Mouse (Mus musculus) right cerebral cortex, postnatal 25 days (tissue): ENCODE data around the gene Scamp4.
A peak's percentile ranks its signal among the peaks of the same experiment; 100 is the strongest.
"Not testable (repeated sequence)": the region's sequence is repeated elsewhere in the genome, so short reads cannot be mapped to it uniquely, and the experiment has no call there.

ENCODE experiments used
- DNase-seq: peaks from one replicate; pipeline ENCODE4 v3.0.0; 2022

Gene Scamp4

GRCm38 (mm10) chr10:80611905-80612304 is 9.2 kb downstream of the Scamp4 start:
- no peak for DNase-seq

DNA sequence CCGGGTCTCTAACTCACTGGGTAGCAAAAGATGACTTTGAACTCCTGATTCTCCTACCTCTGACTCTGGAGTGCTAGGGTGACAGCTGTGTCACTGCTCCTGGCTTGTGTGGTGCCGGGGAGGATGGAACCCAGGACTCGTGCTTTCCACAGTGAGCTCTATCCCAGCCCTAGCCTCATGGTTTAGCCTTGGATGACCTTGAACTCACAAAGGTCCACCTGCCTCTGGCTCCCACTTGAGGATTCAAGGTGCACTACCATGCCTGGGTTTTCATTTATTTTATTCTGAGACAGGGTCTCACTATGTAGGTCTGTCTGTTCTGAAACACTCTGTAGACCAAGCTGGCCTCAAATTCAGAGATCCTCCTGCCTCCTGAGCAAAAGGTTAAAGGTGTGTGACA is 11.1 kb downstream of the Scamp4 start:
- no peak for DNase-seq

GRCm38 (mm10) chr10:80614351-80614750 is 11.7 kb downstream of the Scamp4 start:
- DNase-seq = no peak

GRCm38 (mm10) chr10:80618181-80618580 is 15.5 kb downstream of the Scamp4 start:
- no peak for DNase-seq

- no peak for DNase-seq
Observed at GRCm38 (mm10) chr10:80619465-80620244, 17.0 kb downstream of the Scamp4 start.

GRCm38 (mm10) chr10:80620365-80620764 is 17.7 kb downstream of the Scamp4 start:
- DNase-seq = no peak

DNA sequence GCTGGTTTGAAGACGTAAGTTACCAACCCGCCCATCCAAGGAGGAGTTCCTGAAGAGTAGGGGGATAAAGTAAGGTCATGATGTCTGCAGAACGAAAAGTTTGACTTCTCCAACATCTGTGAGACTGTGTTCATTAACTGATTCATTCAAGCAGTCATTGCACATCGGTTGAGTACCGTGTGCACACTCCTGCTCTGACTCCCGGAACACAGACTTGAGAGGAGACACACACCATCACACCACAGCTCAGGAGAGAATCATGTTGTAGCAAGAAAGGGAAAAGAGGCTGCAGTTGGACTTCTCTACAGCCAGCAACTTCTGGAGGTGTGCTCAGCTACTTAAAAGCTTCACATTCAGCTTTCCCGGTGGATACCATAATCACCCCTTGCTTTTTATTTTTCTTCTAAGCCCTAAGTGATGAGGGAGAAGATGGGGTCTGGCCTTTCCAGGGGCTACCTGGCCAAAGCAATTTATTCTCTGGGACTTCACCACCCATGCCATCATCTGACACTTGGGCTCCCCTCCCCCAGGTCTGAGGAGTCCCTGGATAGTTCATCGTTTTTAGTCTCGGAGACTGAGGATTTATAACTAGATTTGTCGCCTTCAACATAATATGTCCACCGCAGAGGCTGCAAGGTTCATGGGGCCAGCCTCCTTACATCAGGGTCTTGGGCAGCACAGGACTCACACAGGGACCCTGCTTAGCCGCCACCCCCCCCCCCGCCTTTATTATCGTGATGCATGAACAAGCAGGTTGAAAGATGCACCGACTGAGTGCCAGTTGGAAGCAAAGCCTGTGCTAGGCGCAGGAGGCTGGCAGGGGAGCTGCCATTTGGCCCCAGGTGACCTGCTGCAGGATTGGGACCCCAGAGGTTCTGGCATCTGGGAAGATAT is 18.4 kb downstream of the Scamp4 start:
- no peak for DNase-seq

DNA sequence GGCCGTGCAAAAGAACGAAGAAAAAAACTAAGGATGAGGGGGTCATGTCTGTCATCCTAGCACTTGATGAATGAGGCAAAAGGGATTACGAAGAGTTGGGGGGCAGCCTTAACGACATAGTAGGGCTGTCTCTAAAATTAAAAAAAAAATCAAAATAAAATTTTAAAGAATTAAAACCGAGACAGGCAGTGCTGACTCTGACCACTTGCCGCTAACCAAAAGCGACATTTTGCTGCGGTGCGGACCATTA is 18.9 kb downstream of the Scamp4 start:
- no peak for DNase-seq

DNA sequence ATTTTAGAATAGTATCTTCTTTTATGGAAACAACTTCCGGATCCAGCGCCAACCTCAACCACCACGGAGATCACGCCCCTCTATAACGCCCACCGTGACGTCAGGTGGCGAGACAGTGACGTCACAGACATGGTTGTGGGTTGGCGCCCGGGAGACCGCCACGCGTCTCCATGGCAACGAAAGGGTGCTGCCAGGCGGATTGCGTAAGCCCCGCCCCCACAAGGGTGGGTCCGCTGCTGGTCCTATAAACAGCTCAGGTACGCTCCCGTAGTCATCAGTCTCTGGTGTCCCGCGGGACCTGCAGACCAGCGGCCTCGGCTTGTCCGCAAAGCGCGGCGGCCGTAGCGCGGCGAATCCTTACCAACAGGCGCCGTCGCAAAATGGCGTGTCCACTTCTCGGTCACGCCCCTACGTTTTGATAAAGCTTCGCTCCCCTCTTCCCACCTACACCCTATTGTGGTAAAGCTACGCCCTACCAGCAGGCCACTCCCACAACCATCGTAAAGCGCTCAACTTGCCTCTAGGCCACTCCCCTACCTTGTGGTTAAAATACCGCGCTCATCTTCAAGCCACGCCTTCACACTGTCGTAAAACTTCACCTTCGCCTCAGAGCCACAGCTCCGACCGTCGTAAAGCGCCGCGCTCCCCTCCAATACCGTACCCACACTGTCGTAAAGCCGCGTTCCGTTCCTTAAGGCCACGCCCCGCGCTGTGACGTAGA is 19.4 kb downstream of the Scamp4 start:
- DNase-seq = peak; percentile 99

DNA sequence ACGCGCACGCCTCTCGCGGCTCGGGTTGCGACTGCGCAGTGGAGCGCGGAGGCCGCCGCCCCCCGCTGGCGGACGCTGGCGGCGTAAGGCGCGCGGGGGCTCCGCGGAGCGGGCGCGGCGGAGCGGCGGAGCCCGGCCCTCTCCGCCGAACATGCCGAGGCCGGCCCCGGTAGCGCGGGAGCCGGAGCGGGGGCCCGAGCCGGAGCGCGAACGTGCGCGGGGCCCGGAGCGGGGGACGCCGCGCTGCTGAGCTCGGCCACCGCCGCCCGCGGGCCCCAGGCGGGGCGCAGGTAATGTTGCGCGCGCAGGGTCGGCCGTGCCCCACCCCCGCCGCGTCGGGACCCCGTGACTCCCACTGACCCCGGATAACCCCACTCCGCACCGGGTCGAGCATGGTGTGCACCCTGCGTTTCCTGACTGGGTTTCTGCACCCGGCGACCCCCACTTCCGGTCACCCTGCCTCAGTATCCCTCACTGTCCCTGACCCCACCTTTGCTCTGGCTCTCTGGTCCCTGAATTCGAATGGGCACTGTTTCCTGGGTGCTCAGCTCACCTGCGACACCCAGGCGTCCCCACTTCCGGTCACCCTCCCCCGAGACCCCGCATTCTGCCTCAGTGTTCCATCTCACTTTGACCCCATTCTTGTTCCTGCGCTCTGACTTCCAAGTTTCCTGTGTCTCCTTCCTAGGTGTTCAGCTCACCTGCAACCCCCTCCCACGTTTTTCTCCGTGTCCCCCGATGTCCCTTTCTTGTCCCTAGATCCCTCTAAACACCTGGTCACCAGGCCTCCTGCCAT is 20.2 kb downstream of the Scamp4 start, which contains the start of gene Csnk1g2:
Gene Csnk1g2, plus strand, starts transcription at position 178 of the 796 bp plus-strand sequence.
- DNase-seq = no peak

DNA sequence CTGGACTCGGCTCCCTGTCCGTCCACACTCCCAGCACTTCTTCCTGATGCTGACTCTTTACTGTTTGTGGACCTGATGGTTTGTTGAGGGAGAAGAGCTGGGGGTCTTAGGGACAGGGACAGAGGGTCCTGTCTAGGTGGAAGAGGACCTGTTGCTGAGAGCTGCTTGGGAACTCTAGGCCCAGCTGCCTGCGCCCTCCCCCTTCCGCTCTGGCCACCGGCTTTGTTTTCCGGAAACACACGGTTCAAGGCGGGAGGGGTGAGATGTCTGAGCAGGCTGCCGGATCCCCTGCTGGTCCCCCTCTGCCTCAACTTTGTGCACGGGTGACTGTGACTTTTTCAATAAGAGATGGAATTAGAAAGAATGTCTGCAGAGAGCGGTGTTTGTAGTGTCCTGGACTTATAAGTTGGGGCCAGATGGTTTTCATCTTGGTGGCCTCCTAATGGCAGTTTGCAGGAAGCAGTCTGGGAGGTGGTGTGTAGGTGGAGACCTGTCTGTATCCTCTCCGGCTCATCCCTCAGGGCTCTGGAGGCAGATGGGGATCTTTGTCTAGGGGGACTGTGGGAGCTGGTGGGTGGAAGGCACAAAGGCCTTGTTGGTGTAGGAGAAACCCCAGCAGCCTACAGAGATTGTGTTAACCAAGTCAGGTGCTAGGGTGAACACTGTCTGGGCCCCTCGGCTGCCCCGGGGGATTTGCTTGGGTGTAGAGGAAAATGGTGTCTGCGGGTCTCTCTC is 21.0 kb downstream of the Scamp4 start:
- no peak for DNase-seq

GRCm38 (mm10) chr10:80625764-80626163 is 23.1 kb downstream of the Scamp4 start:
- no peak for DNase-seq

DNA sequence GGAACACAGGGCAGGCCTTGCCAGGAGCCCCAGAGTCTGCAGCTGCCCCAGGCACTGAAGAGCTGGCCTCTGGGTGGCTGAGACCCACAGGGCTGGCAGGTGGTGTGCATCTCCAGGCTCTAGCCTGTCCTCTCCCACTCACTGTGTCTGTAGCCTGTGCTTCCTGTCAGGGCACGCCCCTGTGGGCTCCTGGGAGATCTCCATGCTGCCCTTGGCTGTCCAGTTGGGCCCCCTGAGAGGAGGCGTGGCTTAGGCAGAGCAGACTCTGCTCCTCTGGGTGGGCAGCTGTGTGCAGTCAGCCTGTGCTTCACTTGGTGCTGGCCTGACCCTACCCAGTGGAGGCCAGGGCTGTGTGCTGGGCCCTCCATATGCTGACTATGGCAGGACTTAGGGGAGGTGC is 25.0 kb downstream of the Scamp4 start:
- DNase-seq = no peak

DNA sequence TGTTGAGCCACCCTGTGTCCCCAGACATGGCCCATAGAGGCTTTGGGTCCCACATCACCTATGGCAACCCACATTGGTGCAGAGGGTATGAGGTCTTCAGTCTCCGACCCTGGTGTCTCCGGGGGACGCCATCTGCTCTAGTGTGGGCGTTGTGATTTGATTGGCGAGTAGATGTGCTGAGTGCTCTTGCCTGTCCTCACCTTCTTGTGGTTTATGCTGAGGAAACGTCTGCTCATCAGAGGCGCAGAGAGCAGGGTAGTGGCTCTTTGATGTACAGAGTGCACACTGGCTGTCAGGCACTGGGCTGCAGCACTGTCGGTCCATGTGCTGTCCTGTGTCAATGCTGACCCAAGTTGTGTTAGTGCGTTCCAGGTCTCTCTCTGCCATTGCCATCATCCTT is 26.3 kb downstream of the Scamp4 start:
- no peak for DNase-seq

DNA sequence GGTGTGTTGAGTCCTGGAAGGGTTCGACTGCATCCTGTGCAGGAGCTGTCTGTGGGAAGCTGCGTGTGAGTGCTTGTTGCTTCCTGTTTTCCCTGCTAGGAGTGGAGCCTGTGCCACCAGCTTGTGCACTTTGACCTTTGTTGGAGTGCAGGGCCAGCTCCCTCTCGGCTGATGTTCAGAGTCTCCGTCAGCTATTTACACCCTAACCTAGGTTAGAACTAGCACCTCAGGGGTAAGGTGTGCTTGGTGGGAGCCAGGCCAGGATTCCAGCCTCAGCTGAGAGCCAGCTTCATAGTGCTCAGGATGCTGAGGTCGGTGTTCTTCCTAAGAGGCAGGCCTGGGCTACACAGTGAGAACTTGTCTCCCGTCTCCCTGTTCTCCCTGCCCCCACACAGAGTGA is 32.7 kb downstream of the Scamp4 start:
- no peak for DNase-seq

DNA sequence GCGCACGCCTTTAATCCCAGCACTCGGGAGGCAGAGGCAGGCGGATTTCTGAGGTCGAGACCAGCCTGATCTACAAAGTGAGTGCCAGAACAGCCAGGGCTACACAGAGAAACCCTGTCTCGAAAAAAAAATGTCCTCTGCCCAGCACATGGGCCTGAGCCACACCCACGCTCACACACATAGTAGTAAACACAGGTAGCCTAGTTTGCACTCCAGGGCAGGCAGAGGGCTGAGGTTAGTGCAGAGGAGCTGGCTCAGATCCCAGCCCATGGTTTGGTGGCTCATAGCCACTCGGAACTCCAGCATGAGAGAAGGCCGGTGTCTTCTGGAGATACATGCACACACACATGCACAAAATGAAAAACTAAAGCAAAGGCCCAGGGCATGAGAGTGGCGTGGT is 44.3 kb downstream of the Scamp4 start:
- no peak for DNase-seq

DNA sequence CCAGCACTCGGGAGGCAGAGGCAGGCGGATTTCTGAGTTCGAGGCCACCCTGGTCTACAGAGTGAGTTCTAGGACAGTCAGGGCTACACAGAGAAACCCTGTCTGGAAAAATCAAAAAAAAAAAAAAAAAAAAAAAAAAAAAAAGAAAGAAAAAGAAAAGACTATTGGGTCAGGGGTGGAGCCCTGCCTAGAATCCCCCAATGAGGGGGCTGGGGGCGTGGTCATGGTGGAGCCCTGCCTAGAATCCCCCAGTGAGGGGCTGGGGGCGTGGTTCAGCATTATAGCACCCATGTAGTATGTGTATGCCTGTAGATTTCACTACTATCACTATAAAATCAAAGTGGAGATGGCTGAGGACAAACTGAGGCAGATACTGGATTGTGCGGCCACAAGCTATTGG is 47.2 kb downstream of the Scamp4 start:
- not testable (repeated sequence) for DNase-seq

DNA sequence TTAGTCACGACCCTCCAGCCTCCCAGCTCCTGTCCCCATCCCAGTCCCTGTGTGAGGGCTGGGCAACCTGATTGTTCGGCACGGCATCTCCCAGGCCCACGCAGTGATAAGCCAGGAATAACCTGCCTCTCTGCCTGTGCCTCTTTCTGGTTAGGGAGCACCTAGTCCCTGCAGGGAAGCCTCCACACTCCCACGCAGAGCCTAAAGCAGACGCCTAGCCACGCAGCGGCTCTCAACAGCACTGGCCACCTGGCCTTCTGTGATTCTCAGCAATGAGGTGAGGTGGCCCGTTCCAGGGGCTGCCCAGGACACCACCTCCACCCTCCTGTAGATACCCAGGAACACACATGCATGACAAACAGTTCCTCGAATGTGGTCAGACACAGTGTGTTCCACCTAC is 47.7 kb downstream of the Scamp4 start:
- peak; percentile 33 for DNase-seq

GRCm38 (mm10) chr10:80653156-80653720 is 50.6 kb downstream of the Scamp4 start:
- no peak for DNase-seq

- no peak for DNase-seq
Observed at GRCm38 (mm10) chr10:80654866-80655265, 52.2 kb downstream of the Scamp4 start.

- no peak for DNase-seq
Observed at GRCm38 (mm10) chr10:80655406-80656129, 52.9 kb downstream of the Scamp4 start.
